Mouse (Mus musculus): ENCODE measurements around the gene Cdc25b.

Gene Cdc25b

GRCm38 (mm10) chr2:131186771-131187601, at the start of gene Cdc25b, which contains the start of gene Spef1:
Gene Cdc25b (plus strand): TSS chr2:131186949.
Gene Spef1 (minus strand): TSS chr2:131187282.
- peak; percentile 94 for DNase-seq

GRCm38 (mm10) chr2:131138296-131138695, 48.5 kb upstream of the Cdc25b start:
- DNase-seq = no peak

GRCm38 (mm10) chr2:131138760-131139159, 48.0 kb upstream of the Cdc25b start:
- no peak for DNase-seq

GRCm38 (mm10) chr2:131139287-131139686, 47.5 kb upstream of the Cdc25b start:
- DNase-seq = no peak

GRCm38 (mm10) chr2:131139886-131140532, 46.7 kb upstream of the Cdc25b start:
- peak; percentile 62 for DNase-seq

- DNase-seq = no peak
Observed at GRCm38 (mm10) chr2:131140533-131140905, 46.2 kb upstream of the Cdc25b start.

- no peak for DNase-seq
Observed at GRCm38 (mm10) chr2:131141336-131141986, 45.3 kb upstream of the Cdc25b start.

- peak; percentile 91 for DNase-seq
Observed at GRCm38 (mm10) chr2:131142592-131142991, 44.2 kb upstream of the Cdc25b start.

- no peak for DNase-seq
Observed at GRCm38 (mm10) chr2:131143007-131143780, 43.6 kb upstream of the Cdc25b start.

GRCm38 (mm10) chr2:131145121-131145520, 41.6 kb upstream of the Cdc25b start:
- DNase-seq = no peak

- DNase-seq = no peak
Observed at GRCm38 (mm10) chr2:131145536-131145935, 41.2 kb upstream of the Cdc25b start.

- no peak for DNase-seq
Observed at GRCm38 (mm10) chr2:131146193-131147042, 40.3 kb upstream of the Cdc25b start.

GRCm38 (mm10) chr2:131147043-131147365, 39.7 kb upstream of the Cdc25b start:
- DNase-seq = no peak

GRCm38 (mm10) chr2:131148353-131149253, 38.1 kb upstream of the Cdc25b start:
- DNase-seq = no peak

- no peak for DNase-seq
Observed at GRCm38 (mm10) chr2:131149254-131149578, 37.5 kb upstream of the Cdc25b start.

GRCm38 (mm10) chr2:131152166-131152730, 34.5 kb upstream of the Cdc25b start:
- no peak for DNase-seq

GRCm38 (mm10) chr2:131154036-131154435, 32.7 kb upstream of the Cdc25b start:
- no peak for DNase-seq

- DNase-seq = no peak
Observed at GRCm38 (mm10) chr2:131156987-131157386, 29.8 kb upstream of the Cdc25b start.

- peak; percentile 63 for DNase-seq
Observed at GRCm38 (mm10) chr2:131159491-131159910, 27.2 kb upstream of the Cdc25b start.

GRCm38 (mm10) chr2:131159938-131160581, 26.7 kb upstream of the Cdc25b start, which contains the start of gene 1700037H04Rik:
Gene 1700037H04Rik (minus strand): TSS chr2:131160081.
- DNase-seq = peak; percentile 99
